Mouse (Mus musculus) heart, embryonic 13.5 days (tissue): ENCODE results near the gene Zfp819. TPM values are rescaled to one million over a fixed set of nuclear protein-coding genes. Genes with fewer than 3 reads are reported as not detected.

ENCODE experiments used
- ATAC-seq: fragments of 200-750 bp; cut with Nextera tagmentation; 2 replicates; pipeline ENCODE4 v1.8.0; 2017; ENCODE audit warnings: moderate TSS enrichment; ENCODE audit not compliant: insufficient number of reproducible peaks, low FRiP score, low TSS enrichment; ENCODE audit errors: extremely low read depth
- H3K27ac ChIP-seq: fragments of 300-500 bp; sonication (generic); replicated peaks from 2 replicates; pipeline ENCODE4 v1.5.1; 2015; ENCODE audit warnings: moderate library complexity, mild to moderate bottlenecking, inconsistent platforms
- H3K27me3 ChIP-seq: fragments of 300-500 bp; sonication (generic); replicated peaks from 2 replicates; pipeline ENCODE4 v1.6.1; 2015; ENCODE audit warnings: mild to moderate bottlenecking, inconsistent platforms
- H3K36me3 ChIP-seq: fragments of 300-500 bp; sonication (generic); 2 replicates; pipeline ENCODE4 v1.6.1; 2015; ENCODE audit warnings: mild to moderate bottlenecking, inconsistent platforms
- H3K4me1 ChIP-seq: fragments of 300-500 bp; sonication (generic); 2 replicates; pipeline ENCODE4 v1.6.1; 2015; ENCODE audit warnings: inconsistent platforms
- H3K4me2 ChIP-seq: fragments of 300-500 bp; sonication (generic); 2 replicates; pipeline ENCODE4 v1.6.1; 2015; ENCODE audit warnings: inconsistent platforms, mild to moderate bottlenecking, moderate library complexity
- H3K4me3 ChIP-seq: fragments of 300-500 bp; sonication (generic); 2 replicates; pipeline ENCODE4 v1.5.1; 2015; ENCODE audit warnings: moderate library complexity, mild to moderate bottlenecking, inconsistent platforms
- H3K9ac ChIP-seq: fragments of 300-500 bp; sonication (generic); 2 replicates; pipeline ENCODE4 v1.6.1; 2015; ENCODE audit warnings: inconsistent platforms, mild to moderate bottlenecking, moderate library complexity
- H3K9me3 ChIP-seq: fragments of 300-500 bp; sonication (generic); 2 replicates; pipeline ENCODE4 v1.6.1; 2016; ENCODE audit warnings: inconsistent platforms
- WGBS: fragments of 180-500 bp; shearing (Covaris S2); methylation state at CpG from one replicate; pipeline ENCODE4 v1.1.7; 2015; ENCODE audit warnings: mixed read lengths; 5-methylcytosine and 5-hydroxymethylcytosine counted together
- polyA plus RNA-seq: library from polyadenylated mRNA; unstranded; fragments of >200 nt; fragmentation: Nextera tagmentation; extraction: Ambion mirVana; gene quantifications from 2 replicates; pipeline ENCODE4 v1.2.1, GENCODE M21; 2015

Gene Zfp819
- not detected in 2 replicates for polyA plus RNA-seq

DNA sequence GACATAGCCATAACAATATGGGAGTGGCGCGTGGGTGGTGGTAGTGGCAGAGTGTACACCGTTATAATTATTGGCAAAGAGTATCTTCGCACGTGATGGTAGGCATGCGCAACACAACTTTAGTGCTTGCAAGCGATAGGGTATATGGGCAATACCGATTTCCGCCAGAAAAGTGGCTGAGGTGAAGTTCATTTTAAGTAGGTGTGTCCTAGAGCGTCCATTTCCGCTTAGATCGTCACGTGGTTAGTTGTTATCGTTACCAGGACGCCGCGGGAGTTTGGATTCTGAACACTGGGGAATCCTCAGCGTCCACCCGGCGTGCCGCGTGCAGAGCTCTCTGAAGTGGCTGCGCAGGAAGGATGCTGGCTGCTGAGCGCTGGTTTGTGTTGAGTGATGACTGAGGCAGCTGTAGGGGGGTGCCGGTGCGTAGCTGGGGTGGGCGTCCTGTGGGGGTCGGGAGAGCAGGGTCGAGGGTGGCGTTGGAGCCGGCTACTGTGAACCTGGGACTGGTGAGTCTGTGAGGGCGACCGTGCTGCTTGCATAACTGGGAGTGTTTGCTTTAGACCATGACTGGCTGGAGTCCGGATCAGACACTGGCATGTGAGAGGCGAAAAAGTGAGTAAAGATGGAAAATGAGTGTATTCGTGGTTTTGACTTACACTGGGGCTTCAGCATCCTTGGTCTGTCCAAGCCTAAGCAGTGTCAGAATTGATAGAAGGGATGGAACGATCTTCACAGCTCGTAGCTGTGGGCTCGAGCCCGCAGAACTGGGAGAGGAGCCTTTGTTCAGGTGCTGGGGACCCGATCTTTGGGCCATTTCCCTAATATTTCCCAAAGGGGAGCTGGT is at the start of gene Zfp819:
TSS of gene Zfp819 (plus strand) at position 274 of the 847 bp plus-strand sequence.
- H3K4me1 ChIP-seq, result peaks cover 9% of the 10 kb centered on the region; the same call in 1 of the 2 replicates
- no peak for ATAC-seq
- H3K27me3 ChIP-seq, result peaks cover 7% of the 10 kb centered on the region
- H3K4me2 ChIP-seq, result peak within 1 kb of the TSS; percentile 73
- H3K36me3 ChIP-seq, result no peaks in the 10 kb centered on the region
- WGBS, result 15% methylated on average over 40 of the region's 41 CpGs
- H3K9ac ChIP-seq, result peak within 1 kb of the TSS; percentile 69
- no peak within 1 kb of the TSS for H3K27ac ChIP-seq
- peak within 1 kb of the TSS; percentile 43 for H3K4me3 ChIP-seq
- no peaks in the 10 kb centered on the region for H3K9me3 ChIP-seq

DNA sequence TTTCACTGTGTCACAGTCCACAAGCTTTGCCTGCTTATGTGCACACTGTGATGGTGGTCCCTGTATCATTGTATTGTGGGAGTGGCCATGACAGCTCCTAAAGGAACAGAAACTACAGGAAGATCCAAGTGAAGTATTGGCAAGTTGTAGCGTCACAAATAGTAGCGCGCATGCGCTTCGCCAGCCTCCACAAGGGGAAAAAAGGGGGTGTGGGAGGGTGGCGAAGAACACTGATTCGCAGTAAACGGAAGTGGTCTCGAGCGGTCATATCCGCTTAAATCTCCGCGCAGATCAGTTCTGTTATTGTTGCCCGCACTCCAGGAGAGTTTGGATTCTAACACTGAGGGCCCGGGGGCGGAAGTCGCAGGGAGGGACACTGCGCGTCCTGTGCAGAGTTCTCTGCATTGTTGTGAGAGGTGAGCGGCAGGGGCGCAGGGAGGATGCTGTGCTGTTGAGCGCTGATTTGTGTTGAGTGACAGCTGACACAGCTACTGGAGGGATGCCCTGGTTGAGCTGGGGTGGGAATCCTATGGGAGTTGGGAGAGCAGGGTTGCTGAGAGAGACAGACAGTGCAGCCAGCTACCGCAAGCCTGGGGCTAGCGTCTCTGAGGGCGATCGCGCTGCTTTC is 44.8 kb upstream of the Zfp819 start, which contains the start of gene Zfp658:
TSS of gene Zfp658 (plus strand) at position 251 of the 628 bp plus-strand sequence.
- Histone ChIP-seq H3K4me3 (peak within 1 kb of the TSS; percentile 78), H3K27me3 (no peaks in the 10 kb centered on the region), H3K27ac (peak within 1 kb of the TSS; percentile 74), H3K36me3 (peaks cover 15% of the 10 kb centered on the region), H3K4me1 (peaks cover 11% of the 10 kb centered on the region), H3K4me2 (peak within 1 kb of the TSS; percentile 80), H3K9ac (peak within 1 kb of the TSS; percentile 85), H3K9me3 (no peaks in the 10 kb centered on the region)
- WGBS, result under 1% methylated on average over 27 of the region's 27 CpGs
- ATAC-seq, result peak; percentile 53; the same call in 1 of the 2 replicates

DNA sequence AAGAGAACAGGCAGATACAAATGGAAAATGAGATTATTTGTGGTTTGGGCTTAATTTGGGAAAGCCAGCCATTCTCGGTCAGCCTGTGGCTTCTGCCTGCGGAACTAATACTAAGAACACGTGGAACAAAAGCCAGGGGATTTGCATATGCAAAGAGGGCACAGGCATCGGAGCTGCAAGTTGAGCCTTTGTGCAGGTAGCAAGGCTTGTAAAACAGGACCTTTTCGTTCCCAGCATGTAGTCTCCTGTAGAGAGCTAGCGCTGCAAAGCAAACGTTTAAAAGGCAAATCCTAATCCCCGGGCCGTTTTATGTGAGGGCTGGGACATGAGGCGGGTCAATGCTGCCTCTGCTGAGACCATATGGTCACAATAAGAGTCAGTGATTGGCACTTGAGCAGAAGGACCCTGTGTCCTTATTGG is 44.3 kb upstream of the Zfp819 start:
- peak overlapping the region; percentile 78 for H3K4me3 ChIP-seq
- no peaks in the 10 kb centered on the region for H3K27me3 ChIP-seq
- peak overlapping the region; percentile 80 for H3K4me2 ChIP-seq
- H3K9me3 ChIP-seq, result no peaks in the 10 kb centered on the region
- WGBS, result 1% methylated on average over 10 of the region's 10 CpGs
- ATAC-seq, result no peak
- peaks cover 11% of the 10 kb centered on the region for H3K4me1 ChIP-seq
- peaks cover 21% of the 10 kb centered on the region for H3K36me3 ChIP-seq
- peak overlapping the region; percentile 85 for H3K9ac ChIP-seq
- peak overlapping the region; percentile 74 for H3K27ac ChIP-seq

DNA sequence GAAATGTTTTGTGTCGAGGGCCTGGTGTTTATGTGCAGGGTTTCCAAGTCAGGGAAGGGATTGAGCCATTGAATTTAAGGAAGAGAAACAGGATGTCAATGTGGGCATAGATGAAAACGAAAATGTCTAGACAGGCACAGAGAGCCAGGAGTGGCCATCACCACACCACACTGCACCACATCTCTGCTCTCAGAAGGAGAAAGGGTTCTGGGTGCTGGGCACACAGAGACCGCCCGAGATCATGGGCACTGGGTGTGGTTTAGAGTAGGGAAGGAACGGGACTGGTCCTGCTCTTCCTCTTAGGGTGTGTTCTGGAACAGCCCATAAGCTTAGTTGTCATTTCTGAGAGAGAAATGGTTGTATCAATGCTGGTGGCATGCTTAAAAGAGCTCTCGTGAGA is 43.7 kb upstream of the Zfp819 start:
- Histone ChIP-seq H3K4me2 (peak overlapping the region; percentile 80), H3K4me1 (peaks cover 11% of the 10 kb centered on the region), H3K9me3 (no peaks in the 10 kb centered on the region), H3K27me3 (no peaks in the 10 kb centered on the region), H3K27ac (no peak overlapping the region), H3K9ac (peak overlapping the region; percentile 85), H3K36me3 (peaks cover 25% of the 10 kb centered on the region), H3K4me3 (peak overlapping the region; percentile 78)
- ATAC-seq, result no peak; the same call in 1 of the 2 replicates
- 53% methylated on average over 6 of the region's 6 CpGs for WGBS

DNA sequence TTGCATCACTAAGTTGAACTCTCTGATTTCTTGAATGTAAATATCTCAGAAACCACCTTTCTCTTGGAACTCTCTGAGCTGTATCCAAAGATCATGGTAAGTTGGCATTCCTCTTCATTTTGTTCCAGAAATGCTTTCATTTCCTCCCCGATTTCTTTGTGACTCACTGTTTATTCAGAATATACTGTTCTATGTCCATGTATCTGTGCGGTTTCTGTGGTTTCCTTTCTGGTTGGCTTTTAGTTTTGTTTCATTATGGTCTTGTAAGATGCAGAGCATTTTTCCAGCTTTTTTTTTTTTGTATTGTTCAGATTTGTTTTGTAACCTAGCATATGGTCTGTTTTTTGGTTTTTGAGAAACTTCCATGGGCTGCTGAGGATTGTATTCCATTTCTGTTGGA is 35.8 kb upstream of the Zfp819 start:
- H3K4me1 ChIP-seq, result no peaks in the 10 kb centered on the region
- no peak overlapping the region for H3K9ac ChIP-seq
- WGBS, result 78% methylated on average over 2 of the region's 2 CpGs

DNA sequence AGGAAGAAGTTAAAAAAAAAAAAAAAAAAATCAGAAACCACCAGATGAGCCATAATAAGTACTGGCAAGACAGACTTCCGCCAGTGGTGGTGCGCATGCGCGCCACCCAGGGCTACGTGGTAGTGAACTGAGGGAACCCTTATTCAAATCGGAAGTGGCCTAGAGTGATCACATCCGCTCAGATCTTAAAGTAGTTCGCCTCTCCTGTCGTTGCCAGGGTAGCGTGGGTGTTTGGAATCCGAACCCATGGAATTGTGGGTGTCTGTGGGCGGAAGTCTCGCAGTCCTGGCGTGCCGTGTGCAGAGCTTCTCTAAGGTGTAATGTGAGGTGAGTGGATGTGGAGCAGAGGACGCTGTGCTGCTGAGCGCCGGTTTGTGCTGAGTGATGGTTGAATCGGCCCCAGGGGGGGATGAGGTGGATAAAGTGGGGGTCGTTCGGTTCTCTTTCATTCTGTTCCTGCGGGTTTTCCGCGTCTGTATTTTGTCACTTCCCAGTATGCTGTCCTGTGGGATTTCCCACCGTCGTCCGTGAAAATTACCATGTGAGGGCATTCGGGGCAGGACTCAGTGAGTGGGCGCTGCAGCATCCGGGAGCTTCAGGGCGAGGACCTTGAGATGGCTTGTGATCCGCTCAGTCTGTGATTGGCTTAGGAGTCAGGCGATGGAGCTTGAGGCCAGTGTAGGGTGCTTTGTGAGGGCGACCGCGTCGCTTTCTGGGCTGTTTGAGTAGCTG is 27.4 kb upstream of the Zfp819 start, which contains the start of gene Zfp719:
TSS of gene Zfp719 (plus strand) at position 171 of the 732 bp plus-strand sequence.
- Histone ChIP-seq H3K9me3 (no peaks in the 10 kb centered on the region), H3K9ac (peak within 1 kb of the TSS; percentile 82), H3K36me3 (peaks cover 17% of the 10 kb centered on the region), H3K4me3 (peak within 1 kb of the TSS; percentile 61), H3K27me3 (no peaks in the 10 kb centered on the region), H3K27ac (peak within 1 kb of the TSS; percentile 76), H3K4me1 (peaks cover 17% of the 10 kb centered on the region), H3K4me2 (peak within 1 kb of the TSS; percentile 79)
- peak; percentile 88 for ATAC-seq
- WGBS, result under 1% methylated on average over 37 of the region's 37 CpGs

More for the DNA sequence above, 35.8 kb upstream of the Zfp819 start:
- H3K27me3 ChIP-seq, result no peaks in the 10 kb centered on the region
- peaks cover 78% of the 10 kb centered on the region for H3K36me3 ChIP-seq
- no peak for ATAC-seq
- no peak overlapping the region for H3K4me3 ChIP-seq
- no peaks in the 10 kb centered on the region; the same call in 1 of the 2 replicates for H3K9me3 ChIP-seq
- no peak overlapping the region for H3K27ac ChIP-seq
- no peak overlapping the region for H3K4me2 ChIP-seq

DNA sequence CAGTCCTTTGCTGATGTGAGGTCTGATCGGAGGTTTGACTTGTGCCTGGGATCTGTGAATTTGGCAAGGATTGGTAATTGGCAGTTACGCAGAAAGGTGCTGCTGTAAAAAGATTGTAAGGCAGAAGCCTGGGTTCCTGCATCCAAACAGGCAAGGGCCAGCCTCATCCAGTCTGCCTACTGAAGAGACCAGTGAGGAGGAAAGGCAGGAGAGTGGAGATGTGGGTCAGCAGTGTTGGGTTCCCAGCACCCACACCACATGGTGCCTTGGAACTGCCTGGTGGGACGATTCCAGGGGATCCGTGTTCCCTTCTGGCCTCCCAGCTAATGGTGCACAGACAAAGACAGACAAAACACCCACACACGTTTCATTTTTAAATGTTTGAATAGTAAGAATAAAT is 26.4 kb upstream of the Zfp819 start:
- Histone ChIP-seq H3K4me1 (peaks cover 17% of the 10 kb centered on the region), H3K36me3 (peaks cover 17% of the 10 kb centered on the region), H3K9me3 (no peaks in the 10 kb centered on the region), H3K27me3 (no peaks in the 10 kb centered on the region), H3K9ac (peak overlapping the region; percentile 82), H3K27ac (peak overlapping the region; percentile 76; the same call in 1 of the 2 replicates), H3K4me3 (peak overlapping the region; percentile 61), H3K4me2 (peak overlapping the region; percentile 79)
- ATAC-seq, result no peak
- 57% methylated on average over 5 of the region's 5 CpGs for WGBS

DNA sequence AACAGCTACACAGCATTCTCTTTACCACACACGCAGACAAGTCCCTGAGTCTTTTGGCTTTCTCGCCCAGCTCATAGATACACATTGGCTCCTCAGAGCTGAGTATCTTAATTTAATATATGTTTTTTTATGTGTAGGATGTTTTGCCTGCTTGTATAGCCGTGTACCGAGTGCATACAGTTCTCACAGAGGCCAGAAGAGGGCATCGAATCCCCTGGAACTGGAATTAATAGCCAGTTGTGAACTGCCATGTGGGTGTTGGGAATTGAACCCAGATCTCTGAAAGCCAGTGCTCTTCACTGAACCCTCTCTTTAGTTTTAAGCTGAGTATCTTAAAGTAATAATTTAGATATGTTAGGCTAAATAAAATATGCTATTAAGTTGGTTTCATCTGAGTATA is 22.2 kb upstream of the Zfp819 start:
- Histone ChIP-seq H3K9me3 (no peaks in the 10 kb centered on the region), H3K27ac (no peak overlapping the region), H3K9ac (no peak overlapping the region), H3K4me2 (no peak overlapping the region), H3K36me3 (peaks cover 60% of the 10 kb centered on the region), H3K27me3 (no peaks in the 10 kb centered on the region), H3K4me3 (no peak overlapping the region), H3K4me1 (peaks cover 14% of the 10 kb centered on the region)
- ATAC-seq, result no peak
- WGBS, result 85% methylated on average over 5 of the region's 5 CpGs

DNA sequence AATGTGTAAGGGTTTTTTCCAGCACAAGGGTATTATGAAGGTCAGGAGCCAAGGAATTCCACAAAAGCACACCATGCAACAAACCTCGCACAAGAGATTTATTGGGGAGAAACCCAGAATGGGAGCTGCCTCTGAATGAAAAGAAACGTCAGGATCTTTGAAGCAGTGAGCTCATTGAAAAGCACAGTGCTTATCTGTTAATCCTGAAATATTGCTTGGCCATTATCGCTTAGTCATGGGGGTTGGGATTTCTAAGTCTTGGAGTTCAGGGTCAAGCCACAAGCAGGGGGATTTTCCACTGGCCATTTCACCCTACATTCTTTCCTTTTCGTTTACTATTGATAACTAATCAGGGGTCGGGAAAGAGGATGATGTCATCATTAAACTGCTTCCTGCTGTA is 5.1 kb upstream of the Zfp819 start:
- no peak overlapping the region for H3K27ac ChIP-seq
- H3K27me3 ChIP-seq, result no peaks in the 10 kb centered on the region; the same call in 1 of the 2 replicates
- ATAC-seq, result no peak
- no peak overlapping the region for H3K4me3 ChIP-seq
- no peaks in the 10 kb centered on the region for H3K36me3 ChIP-seq
- 27% methylated on average over 5 of the region's 5 CpGs for WGBS
- H3K9ac ChIP-seq, result no peak overlapping the region
- no peak overlapping the region for H3K4me2 ChIP-seq
- 0 out of 2 replicates have a peak, but pooled peaks cover 9% of the 10 kb centered on the region for H3K4me1 ChIP-seq
- H3K9me3 ChIP-seq, result no peaks in the 10 kb centered on the region

DNA sequence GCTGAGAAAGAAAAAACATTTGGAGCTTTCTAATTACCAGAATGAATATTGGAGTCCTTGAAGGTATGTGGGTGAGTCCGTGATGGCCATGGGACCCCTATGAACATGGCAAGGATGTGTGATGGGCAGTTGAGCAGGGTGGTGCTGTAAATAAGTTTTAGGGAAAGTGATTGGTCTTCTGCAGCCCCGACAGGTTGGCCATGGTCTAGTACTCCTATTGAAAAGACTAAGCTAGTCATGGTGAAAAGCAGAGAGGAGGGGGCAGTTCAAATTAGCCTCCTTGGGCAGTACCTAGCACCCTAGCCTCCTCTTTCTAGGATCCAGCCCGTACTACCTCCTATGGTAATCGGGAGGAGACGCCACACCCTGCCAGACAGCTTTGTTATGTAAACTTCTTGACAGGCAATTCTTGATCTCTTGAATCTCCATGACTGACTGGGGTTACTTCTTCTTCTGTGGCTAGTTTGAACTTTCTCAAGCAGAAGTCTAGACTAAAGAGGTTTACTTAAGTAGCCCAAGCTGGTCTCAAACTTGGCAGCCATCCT is 846 bp downstream of the Zfp819 start:
- H3K9me3 ChIP-seq, result no peaks in the 10 kb centered on the region
- peaks cover 7% of the 10 kb centered on the region; the same call in 1 of the 2 replicates for H3K4me1 ChIP-seq
- no peak overlapping the region for H3K27ac ChIP-seq
- H3K27me3 ChIP-seq, result peaks cover 7% of the 10 kb centered on the region
- WGBS, result 35% methylated on average over 5 of the region's 5 CpGs
- ATAC-seq, result no peak
- no peak overlapping the region for H3K9ac ChIP-seq
- no peak overlapping the region for H3K4me3 ChIP-seq
- no peak overlapping the region for H3K4me2 ChIP-seq
- H3K36me3 ChIP-seq, result no peaks in the 10 kb centered on the region
